Mouse (Mus musculus) CH12.LX (cell line): ENCODE results near the gene Gmds.

Experiments
- CTCF ChIP-seq, 2 experiments: IDR thresholded peaks in 1 of 2; conservative IDR thresholded peaks in 1 of 2; 2 replicates each; pipeline ENCODE4 v1.5.1; 2011 to 2012; ENCODE audit warnings: low read depth in 2 of 2, low read length in 2 of 2, improper control_type of control experiment in 1 of 2, inconsistent platforms in 1 of 2, mild to moderate bottlenecking in 1 of 2, moderate library complexity in 1 of 2
- EP300 ChIP-seq: IDR thresholded peaks from 2 replicates; pipeline ENCODE4 v1.6.1; 2011; ENCODE audit warnings: low read length, improper control_type of control experiment
- MAX ChIP-seq: IDR thresholded peaks from 2 replicates; pipeline ENCODE4 v1.6.1; 2011; ENCODE audit warnings: low read length, improper control_type of control experiment
- TCF12 ChIP-seq: IDR thresholded peaks from 2 replicates; pipeline ENCODE4 v1.6.1; 2014; ENCODE audit warnings: low read depth, mild to moderate bottlenecking, inconsistent platforms, low read length, improper control_type of control experiment

DNA sequence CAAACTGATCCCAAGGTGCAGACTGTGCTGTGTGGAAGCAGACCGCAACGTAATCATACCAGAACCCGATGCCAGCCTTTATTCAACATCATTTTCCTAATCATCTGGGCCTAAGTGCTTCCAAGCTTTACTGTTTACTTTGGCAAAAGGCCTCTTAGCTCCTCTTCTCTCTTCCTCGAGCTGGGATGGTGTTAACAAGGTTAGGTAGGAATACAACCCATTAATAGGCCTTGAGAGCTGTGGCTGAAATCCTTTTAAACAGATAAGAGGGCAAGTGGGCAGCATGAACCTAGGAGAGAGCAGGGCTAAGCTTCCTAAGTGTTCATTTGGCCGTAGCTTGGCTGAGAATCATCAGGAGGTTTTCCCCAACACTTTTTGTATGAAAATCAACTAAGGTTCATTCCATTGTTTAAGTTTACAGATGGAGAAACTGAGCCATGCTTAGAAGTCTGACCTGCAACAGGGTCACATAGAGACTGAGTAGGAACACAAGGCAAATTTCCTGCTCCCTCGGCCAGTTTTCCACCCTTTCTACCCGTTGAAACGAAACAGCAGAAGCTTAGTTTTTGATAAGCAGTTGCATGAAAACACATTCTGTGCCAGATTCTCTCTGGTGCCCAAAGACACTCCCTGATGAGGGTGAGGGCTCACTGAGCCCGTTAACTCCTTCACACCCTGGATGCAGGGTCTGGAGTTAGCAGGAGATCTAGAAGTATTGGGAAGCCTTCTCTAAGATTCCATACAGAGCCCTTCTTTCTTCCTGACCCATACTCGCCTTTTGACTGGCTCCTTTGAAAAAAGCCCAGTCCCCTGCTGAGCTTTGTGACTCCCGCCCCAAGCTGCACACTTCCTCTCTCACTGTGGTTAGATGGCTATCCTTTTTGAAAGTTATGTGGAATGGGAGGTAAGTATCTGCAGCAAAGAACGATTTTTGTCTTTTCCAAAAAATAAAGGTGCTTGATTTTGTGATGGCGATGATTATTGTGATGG, 379.9 kb downstream of the Gmds start:
- TF ChIP-seq EP300 (no peak), TCF12 (no peak), MAX (no peak), CTCF (conservative IDR thresholded peaks at IDR 0.05 in 1 of 2, IDR thresholded peaks at IDR 0.05 in 1 of 2; ENCODE audit: low read depth in 2 of 2, low read length in 2 of 2) (no peak)
